Mouse (Mus musculus): Measurements from ENCODE around the gene Mtf1.

DNA sequence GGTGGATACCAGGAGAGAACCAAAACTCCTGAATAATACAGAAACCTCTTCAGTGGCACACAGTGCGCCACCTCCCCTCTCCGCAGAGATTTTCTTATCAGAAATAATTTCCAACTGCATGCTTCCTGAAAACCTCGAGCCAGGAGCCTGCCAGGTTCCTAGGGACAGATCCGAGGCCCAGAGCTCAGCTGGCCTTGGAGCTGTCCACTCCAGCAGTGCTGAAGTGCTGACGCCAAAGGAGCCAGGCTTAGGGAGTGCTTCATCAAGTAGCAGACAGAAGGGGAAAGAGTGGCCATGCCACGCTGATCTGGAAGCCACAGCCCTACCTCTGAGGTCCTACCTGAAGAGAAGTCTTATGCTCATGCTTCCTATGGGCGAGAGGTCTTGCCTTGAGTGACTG lies 58.5 kb downstream of the Mtf1 start:
- TF ChIP-seq CTCF (IDR thresholded peaks at IDR 0.05; ENCODE audit: low read depth) (no peak), EP300 (optimal IDR thresholded peaks at IDR 0.05) (no peak)
